ENCODE assay signal across 8 mouse cellular contexts in the genomic region with DNA sequence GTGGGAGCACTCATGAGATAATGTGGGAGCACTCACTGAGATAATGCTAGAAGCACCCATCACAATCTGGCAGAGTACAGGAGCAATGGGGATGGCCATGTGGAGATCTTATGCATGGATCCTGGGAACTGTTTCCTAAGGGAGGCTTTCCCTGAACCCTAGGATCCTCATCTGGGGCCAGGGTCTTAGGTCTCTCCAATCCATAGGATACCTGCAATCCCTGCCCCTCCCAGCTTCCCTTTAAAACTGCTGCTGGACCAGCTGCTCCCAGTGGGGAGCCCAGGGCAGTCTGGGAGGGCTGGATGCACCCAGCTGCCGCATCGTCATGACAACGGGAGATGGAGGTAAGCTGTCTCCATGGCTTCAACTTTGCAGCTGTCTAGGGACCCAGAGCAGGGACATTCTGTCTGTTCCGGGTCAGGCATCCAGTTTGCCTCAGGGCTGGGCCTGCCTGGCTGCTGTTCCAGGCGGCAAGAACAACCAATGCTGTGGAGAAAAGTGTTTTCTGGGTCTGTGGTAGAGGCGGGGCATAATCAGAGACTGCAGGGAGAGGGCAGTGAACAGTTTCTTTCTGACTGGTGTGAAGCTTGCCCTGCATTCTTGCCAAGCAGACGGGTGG. TPM values are rescaled to one million over a fixed set of nuclear protein-coding genes. Genes with fewer than 3 reads are reported as not detected.
DNase-seq lines count a peak whose midpoint lies in the region; ATAC-seq lines count a peak whose summit lies in the region.

No protein-coding gene starts in this region.

- H3K4me1 ChIP-seq in kidney, embryonic 15.5 days, result peaks cover 23% of the 10 kb centered on the region
- H3K4me1 ChIP-seq in kidney, embryonic 14.5 days (ENCODE audit: control insufficient read depth, insufficient read depth, low read length), result peaks cover 5% of the 10 kb centered on the region; the same call in 1 of the 2 replicates
- peaks cover 2% of the 10 kb centered on the region for H3K4me1 ChIP-seq in hindbrain, embryonic 11.5 days (replicated peaks; ENCODE audit: control insufficient read depth, insufficient read depth, low read length)
- H3K4me1 ChIP-seq in midbrain, embryonic 12.5 days, result peaks cover 43% of the 10 kb centered on the region

- DNase-seq in cerebellum, postnatal 14 days, result peak; percentile 52 to 54
- peak; percentile 74 for DNase-seq in hindbrain, embryonic 11.5 days (ENCODE audit: low spot score)
- DNase-seq in testis, postnatal 10 days (ENCODE audit: low spot score), result peak; percentile 64
- no peak for DNase-seq in thymus, adult 18-20 months

- H3K27me3 ChIP-seq in kidney, embryonic 15.5 days, result peaks cover 54% of the 10 kb centered on the region
- peaks cover 16% of the 10 kb centered on the region for H3K27me3 ChIP-seq in kidney, embryonic 14.5 days (ENCODE audit: control insufficient read depth, insufficient read depth, low read length)
- peaks cover 6% of the 10 kb centered on the region; the same call in 1 of the 2 replicates for H3K27me3 ChIP-seq in hindbrain, embryonic 11.5 days (ENCODE audit: control insufficient read depth, insufficient read depth, low read length)
- H3K27me3 ChIP-seq in midbrain, embryonic 12.5 days, result peaks cover 34% of the 10 kb centered on the region

- H3K9ac ChIP-seq in kidney, embryonic 15.5 days, result no peak overlapping the region
- no peak overlapping the region for H3K9ac ChIP-seq in kidney, embryonic 14.5 days (ENCODE audit: low read depth, low read length)
- no peak overlapping the region for H3K9ac ChIP-seq in hindbrain, embryonic 11.5 days (ENCODE audit: low read depth, low read length)
- H3K9ac ChIP-seq in midbrain, embryonic 12.5 days (replicated peaks), result 0 out of 2 replicates have a peak overlapping the region, but pooled peaks have one; percentile 11

- 0 out of 2 replicates have a peak, but pooled peaks have one; percentile 30 for ATAC-seq in kidney, embryonic 15.5 days (replicated peaks; ENCODE audit: low FRiP score)
- no peak for ATAC-seq in kidney, embryonic 14.5 days (ENCODE audit: low FRiP score, low TSS enrichment)
- ATAC-seq in hindbrain, embryonic 11.5 days (ENCODE audit: low FRiP score), result peak; percentile 63; the same call in 1 of the 2 replicates
- ATAC-seq in midbrain, embryonic 12.5 days (ENCODE audit: low FRiP score, low read depth), result peak; percentile 42
- no peak for ATAC-seq in inflammation-experienced regulatory T-cells, adult 6 months

- H3K4me2 ChIP-seq in kidney, embryonic 15.5 days, result peak overlapping the region; percentile 9; the same call in 1 of the 2 replicates
- H3K4me2 ChIP-seq in kidney, embryonic 14.5 days (replicated peaks; ENCODE audit: low read depth, low read length), result no peak overlapping the region
- H3K4me2 ChIP-seq in hindbrain, embryonic 11.5 days (replicated peaks; ENCODE audit: low read depth, low read length), result peak overlapping the region; percentile 17; the same call in 1 of the 2 replicates
- H3K4me2 ChIP-seq in midbrain, embryonic 12.5 days (replicated peaks), result peak overlapping the region; percentile 84

- no peaks in the 10 kb centered on the region for H3K36me3 ChIP-seq in kidney, embryonic 15.5 days
- no peaks in the 10 kb centered on the region for H3K36me3 ChIP-seq in kidney, embryonic 14.5 days (ENCODE audit: control insufficient read depth, insufficient read depth, low read length)
- H3K36me3 ChIP-seq in hindbrain, embryonic 11.5 days (ENCODE audit: control insufficient read depth, insufficient read depth, low read length), result no peaks in the 10 kb centered on the region
- H3K36me3 ChIP-seq in midbrain, embryonic 12.5 days, result no peaks in the 10 kb centered on the region

- no peak overlapping the region for H3K27ac ChIP-seq in kidney, embryonic 15.5 days
- H3K27ac ChIP-seq in kidney, embryonic 14.5 days (ENCODE audit: low read depth, low read length), result no peak overlapping the region
- peak overlapping the region; percentile 42; the same call in 1 of the 2 replicates for H3K27ac ChIP-seq in hindbrain, embryonic 11.5 days (ENCODE audit: low read depth, low read length)
- peak overlapping the region; percentile 73 for H3K27ac ChIP-seq in midbrain, embryonic 12.5 days (replicated peaks)

- H3K9me3 ChIP-seq in kidney, embryonic 15.5 days (replicated peaks), result no peaks in the 10 kb centered on the region
- H3K9me3 ChIP-seq in kidney, embryonic 14.5 days (ENCODE audit: control insufficient read depth, low read length), result no peaks in the 10 kb centered on the region
- no peaks in the 10 kb centered on the region for H3K9me3 ChIP-seq in hindbrain, embryonic 11.5 days (ENCODE audit: control insufficient read depth, low read length)
- no peaks in the 10 kb centered on the region for H3K9me3 ChIP-seq in midbrain, embryonic 12.5 days

- 21% methylated on average over 7 of the region's 7 CpGs for WGBS in kidney, embryonic 15.5 days
- WGBS in kidney, embryonic 14.5 days, result 15% methylated on average over 7 of the region's 7 CpGs
- WGBS in hindbrain, embryonic 11.5 days, result 15% methylated on average over 7 of the region's 7 CpGs
- WGBS in midbrain, embryonic 12.5 days, result 2% methylated on average over 7 of the region's 7 CpGs

- no peak overlapping the region for H3K4me3 ChIP-seq in kidney, embryonic 15.5 days (replicated peaks)
- no peak overlapping the region for H3K4me3 ChIP-seq in kidney, embryonic 14.5 days (ENCODE audit: low read length)
- 0 out of 2 replicates have a peak overlapping the region, but pooled peaks have one; percentile 1 for H3K4me3 ChIP-seq in hindbrain, embryonic 11.5 days (ENCODE audit: low read depth, low read length)
- peak overlapping the region; percentile 65 for H3K4me3 ChIP-seq in midbrain, embryonic 12.5 days

RNA-seq across cellular contexts. Expression of a gene that starts 2.4 kb away (rescaled TPM):
- polyA plus RNA-seq in kidney, embryonic 15.5 days (2015; fragmentation: Nextera tagmentation; extraction: Ambion mirVana), result 2.8 and 4.5 TPM in 2 replicates
- 2.5 and 3.7 TPM in 2 replicates for polyA plus RNA-seq in kidney, embryonic 14.5 days (2014; fragmentation: Nextera tagmentation; extraction: Ambion mirVana)
- 7.7 and 8.5 TPM in 2 replicates for polyA plus RNA-seq in hindbrain, embryonic 11.5 days (2014; fragmentation: Nextera tagmentation; extraction: Ambion mirVana)
- 14.2 and 16.0 TPM in 2 replicates for polyA plus RNA-seq in midbrain, embryonic 12.5 days (2016; fragmentation: Nextera tagmentation; extraction: Ambion mirVana)
- 1 to 10 TPM; 1.7 to 2.5 (median 1.9) TPM for polyA plus RNA-seq in inflammation-experienced regulatory T-cells, adult 6 months (2017; shearing (Covaris generic))

Comparison
In these comparisons a context has a peak if more than half of its experiments do, and no peak if none do; other contexts are left out.
1. ATAC-seq: peak in kidney, embryonic 15.5 days (single experiment), hindbrain, embryonic 11.5 days (single experiment) and midbrain, embryonic 12.5 days (single experiment); none in kidney, embryonic 14.5 days (single experiment) and inflammation-experienced regulatory T-cells, adult 6 months (single experiment).
2. H3K27ac ChIP-seq: peak in hindbrain, embryonic 11.5 days (single experiment) and midbrain, embryonic 12.5 days (single experiment); none in kidney, embryonic 15.5 days (single experiment) and kidney, embryonic 14.5 days (single experiment).
3. H3K4me3 ChIP-seq: peak in hindbrain, embryonic 11.5 days (single experiment) and midbrain, embryonic 12.5 days (single experiment); none in kidney, embryonic 15.5 days (single experiment) and kidney, embryonic 14.5 days (single experiment).
4. DNase-seq: peak in cerebellum, postnatal 14 days (2 of 2), hindbrain, embryonic 11.5 days (single experiment) and testis, postnatal 10 days (single experiment); none in thymus, adult 18-20 months (0 of 2).